Mouse (Mus musculus) midbrain, embryonic 13.5 days (tissue): ENCODE measurements around the gene Ints14. TPM values are rescaled to one million over a fixed set of nuclear protein-coding genes. Genes with fewer than 3 reads are reported as not detected.

ENCODE experiments used
- ATAC-seq: fragments of 200-750 bp; cut with Nextera tagmentation; 2 replicates; pipeline ENCODE4 v1.8.0; 2017; ENCODE audit warnings: mild to moderate bottlenecking, moderate TSS enrichment, moderate library complexity
- H3K27ac ChIP-seq: fragments of 300-500 bp; sonication (generic); 2 replicates; pipeline ENCODE4 v1.5.1; 2015; ENCODE audit warnings: inconsistent platforms, mild to moderate bottlenecking, moderate library complexity
- H3K27me3 ChIP-seq: fragments of 300-500 bp; sonication (generic); 2 replicates; pipeline ENCODE4 v1.6.1; 2015; ENCODE audit warnings: mild to moderate bottlenecking, inconsistent platforms
- H3K36me3 ChIP-seq: fragments of 300-500 bp; sonication (generic); 2 replicates; pipeline ENCODE4 v1.6.1; 2015; ENCODE audit warnings: mild to moderate bottlenecking, inconsistent platforms
- H3K4me1 ChIP-seq: fragments of 300-500 bp; sonication (generic); replicated peaks from 2 replicates; pipeline ENCODE4 v1.6.1; 2015; ENCODE audit warnings: inconsistent platforms
- H3K4me2 ChIP-seq: fragments of 300-500 bp; sonication (generic); replicated peaks from 2 replicates; pipeline ENCODE4 v1.6.1; 2015; ENCODE audit warnings: moderate library complexity, mild to moderate bottlenecking, inconsistent platforms
- H3K4me3 ChIP-seq: fragments of 300-500 bp; sonication (generic); replicated peaks from 2 replicates; pipeline ENCODE4 v1.5.1; 2015; ENCODE audit warnings: mild to moderate bottlenecking, inconsistent platforms
- H3K9ac ChIP-seq: fragments of 300-500 bp; sonication (generic); replicated peaks from 2 replicates; pipeline ENCODE4 v1.6.1; 2015; ENCODE audit warnings: mild to moderate bottlenecking, inconsistent platforms
- H3K9me3 ChIP-seq: fragments of 300-500 bp; sonication (generic); 2 replicates; pipeline ENCODE4 v1.6.1; 2016; ENCODE audit warnings: mild to moderate bottlenecking, inconsistent platforms
- WGBS: fragments of 180-500 bp; shearing (Covaris S2); methylation state at CpG from one replicate; pipeline ENCODE4 v1.1.7; 2015; 5-methylcytosine and 5-hydroxymethylcytosine counted together
- polyA plus RNA-seq: library from polyadenylated mRNA; unstranded; fragments of >200 nt; fragmentation: Nextera tagmentation; extraction: Ambion mirVana; gene quantifications from 2 replicates; pipeline ENCODE4 v1.2.1, GENCODE M21; 2015

Ints14 gene
- polyA plus RNA-seq, 1 experiment from 2014 or later, result 50.3 TPM

DNA sequence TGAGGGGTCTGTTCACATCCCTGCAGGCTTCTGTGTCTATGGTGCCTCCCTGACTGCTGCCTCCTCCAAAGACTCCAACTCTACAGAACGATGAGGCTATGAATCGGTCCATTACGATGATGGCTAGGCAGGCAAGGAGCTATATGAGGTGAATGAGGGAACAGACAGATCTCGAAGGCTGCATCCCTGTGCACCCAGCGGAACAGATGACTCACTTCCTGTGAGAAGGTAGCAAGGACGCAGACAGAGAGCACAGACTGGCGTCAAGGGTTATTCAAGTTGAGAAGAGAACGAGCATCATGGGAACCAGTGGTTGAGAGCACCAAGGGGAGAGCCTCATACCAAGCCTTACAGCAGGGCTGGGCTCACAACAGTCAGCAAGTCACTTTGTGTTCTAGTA, 49.9 kb downstream of the Ints14 start:
- Histone ChIP-seq H3K4me3 (no peak overlapping the region), H3K9ac (no peak overlapping the region), H3K27me3 (no peaks in the 10 kb centered on the region), H3K4me2 (no peak overlapping the region), H3K27ac (no peak overlapping the region), H3K36me3 (peaks cover 33% of the 10 kb centered on the region), H3K4me1 (peaks cover 5% of the 10 kb centered on the region), H3K9me3 (no peaks in the 10 kb centered on the region)
- 89% methylated on average over 8 of the region's 8 CpGs for WGBS
- ATAC-seq, result no peak

DNA sequence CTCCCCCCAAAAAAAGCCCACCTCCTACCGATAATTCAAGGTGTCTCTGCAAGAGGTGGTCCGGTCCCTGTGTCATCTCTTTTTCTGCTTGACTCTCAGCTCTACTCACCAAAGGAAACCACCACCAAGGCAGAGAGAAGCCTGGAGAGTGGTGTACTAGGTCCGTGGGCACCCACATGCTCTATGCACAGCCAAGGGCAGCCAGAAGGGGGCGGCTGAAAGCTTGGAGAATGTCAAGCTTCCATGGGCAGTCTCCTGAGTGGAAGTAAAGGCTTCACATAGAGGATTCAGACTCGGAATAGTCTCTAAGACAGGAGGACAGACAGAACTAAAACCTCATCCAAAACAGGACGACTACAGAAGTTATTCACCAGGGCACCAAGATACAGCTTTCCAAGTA, 50.6 kb downstream of the Ints14 start:
- no peak for ATAC-seq
- Histone ChIP-seq H3K4me3 (no peak overlapping the region), H3K27ac (no peak overlapping the region), H3K9ac (no peak overlapping the region), H3K4me2 (no peak overlapping the region), H3K9me3 (no peaks in the 10 kb centered on the region), H3K36me3 (peaks cover 27% of the 10 kb centered on the region), H3K27me3 (no peaks in the 10 kb centered on the region), H3K4me1 (peaks cover 12% of the 10 kb centered on the region)
- WGBS, result 66% methylated on average over 6 of the region's 6 CpGs

DNA sequence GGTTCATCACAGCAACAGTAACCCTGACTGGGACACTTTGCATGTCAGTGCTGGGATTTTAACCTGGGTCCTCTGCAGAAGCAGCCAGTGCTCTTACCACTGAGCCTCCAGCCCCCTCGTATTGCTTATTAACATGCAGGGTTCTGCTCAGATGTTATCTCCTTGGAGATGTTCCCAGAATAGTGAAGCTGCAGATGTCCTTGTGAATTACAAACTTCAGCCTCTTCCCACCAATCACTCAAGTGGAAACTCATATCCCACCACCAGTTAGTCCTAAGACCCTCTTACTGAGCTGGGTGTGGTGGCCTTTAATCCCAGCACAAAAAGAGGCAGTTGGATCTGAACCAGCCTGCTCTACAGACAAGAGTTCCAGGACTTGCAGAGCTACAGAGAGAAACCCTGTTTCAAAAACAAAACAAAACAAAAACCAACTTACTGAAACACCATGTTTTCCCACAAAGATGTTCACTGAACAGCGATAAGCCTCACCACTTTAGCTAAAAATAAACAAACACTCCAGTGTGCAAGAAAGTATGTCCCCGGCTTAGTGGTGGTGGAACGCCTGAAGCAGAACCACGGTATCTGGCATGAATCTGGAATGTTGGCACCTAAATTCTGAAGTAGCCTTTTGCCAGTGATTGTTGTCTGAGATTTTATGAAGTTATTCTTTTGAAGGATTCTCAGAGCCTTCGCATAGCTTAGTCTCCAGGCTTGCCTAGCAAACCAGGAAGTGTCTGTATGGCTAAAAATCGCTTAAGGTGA, 54.9 kb downstream of the Ints14 start:
- no peak overlapping the region for H3K4me3 ChIP-seq
- H3K9me3 ChIP-seq, result no peaks in the 10 kb centered on the region
- no peak overlapping the region for H3K9ac ChIP-seq
- 73% methylated on average over 7 of the region's 7 CpGs for WGBS
- H3K4me2 ChIP-seq, result no peak overlapping the region; the same call in 1 of the 2 replicates
- H3K27ac ChIP-seq, result peak overlapping the region; percentile 67
- H3K27me3 ChIP-seq, result no peaks in the 10 kb centered on the region
- H3K36me3 ChIP-seq, result no peaks in the 10 kb centered on the region
- ATAC-seq, result no peak
- H3K4me1 ChIP-seq, result peaks cover 55% of the 10 kb centered on the region

DNA sequence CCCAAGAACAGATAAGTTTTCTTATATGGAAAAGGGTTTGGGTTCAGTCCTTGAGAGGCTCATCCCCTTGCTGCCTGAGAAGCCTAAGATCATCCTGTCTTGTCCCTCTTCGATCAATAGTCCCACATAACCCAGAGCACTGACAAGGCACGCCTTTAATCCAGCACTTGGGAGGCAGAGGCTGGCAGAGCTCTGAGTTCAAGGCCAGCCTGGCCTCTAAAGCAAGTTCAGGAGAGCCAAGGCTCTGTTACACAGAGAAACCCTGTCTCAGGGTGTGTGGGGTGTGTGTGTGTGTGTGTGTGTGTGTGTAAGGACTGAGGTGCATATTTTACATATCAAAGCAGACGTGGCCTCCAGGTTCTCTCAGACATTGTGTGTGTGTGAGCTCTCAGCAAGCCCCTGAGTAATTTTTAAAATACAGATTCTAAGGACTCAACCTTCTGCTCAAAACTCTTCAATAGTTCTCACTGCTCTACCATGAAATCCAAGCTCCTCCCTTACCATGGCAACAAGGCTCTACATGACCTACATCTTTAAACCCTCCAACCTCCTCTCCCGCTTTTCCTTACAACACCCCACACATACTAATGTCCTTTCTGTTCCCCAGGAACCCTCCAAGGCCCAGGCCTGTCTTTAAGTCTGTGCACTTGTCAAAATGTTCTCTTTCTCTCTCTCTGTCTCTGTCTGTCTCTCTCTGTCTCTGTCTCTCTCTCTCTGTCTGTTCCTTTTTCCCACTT, 55.7 kb downstream of the Ints14 start:
- no peak for ATAC-seq
- WGBS, result 60% methylated on average over 4 of the region's 4 CpGs
- Histone ChIP-seq H3K4me2 (peak overlapping the region; percentile 19), H3K4me1 (peaks cover 57% of the 10 kb centered on the region), H3K9ac (peak overlapping the region; percentile 42; the same call in 1 of the 2 replicates), H3K27me3 (no peaks in the 10 kb centered on the region), H3K36me3 (no peaks in the 10 kb centered on the region), H3K27ac (peak overlapping the region; percentile 67), H3K4me3 (no peak overlapping the region), H3K9me3 (no peaks in the 10 kb centered on the region)

DNA sequence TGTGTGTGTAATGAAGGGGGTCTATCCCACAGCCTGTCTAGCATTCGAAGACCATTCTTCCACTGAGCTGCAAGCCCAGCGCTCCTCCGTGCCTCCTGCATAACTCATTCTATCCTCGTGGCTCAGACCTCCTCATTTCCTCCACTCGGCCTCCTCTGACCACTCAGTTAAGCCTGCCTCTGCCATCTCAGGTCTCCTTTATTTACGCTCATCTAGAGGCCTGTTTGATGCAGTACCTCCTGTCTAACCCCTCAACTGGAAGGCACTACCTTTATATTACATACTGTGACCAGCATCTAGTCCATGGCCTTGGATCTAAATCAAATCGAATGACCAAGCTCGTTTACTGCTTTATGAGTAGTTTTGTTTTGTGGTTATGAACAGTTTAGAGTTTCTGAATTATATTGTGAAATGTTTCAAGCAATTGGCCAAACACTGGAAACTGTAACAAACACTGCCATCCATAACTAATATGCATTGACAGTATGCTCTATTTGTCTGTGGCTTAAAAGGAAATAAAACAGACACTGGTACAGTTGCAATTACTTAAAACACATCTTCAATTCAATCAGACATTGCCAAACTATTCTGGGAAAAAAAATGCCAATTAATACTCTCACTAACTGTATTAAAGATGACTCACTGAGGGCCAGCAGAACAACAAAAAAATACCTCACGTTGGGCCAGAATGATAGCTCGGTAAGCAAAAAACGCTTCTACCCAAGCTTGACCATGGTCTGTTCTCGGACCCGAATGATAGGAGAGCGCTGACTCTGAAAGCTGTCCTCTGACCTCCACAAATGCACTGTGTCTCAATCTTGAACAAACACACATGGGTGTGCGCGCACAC, 56.5 kb downstream of the Ints14 start:
- no peaks in the 10 kb centered on the region for H3K36me3 ChIP-seq
- H3K9ac ChIP-seq, result peak overlapping the region; percentile 42; the same call in 1 of the 2 replicates
- no peaks in the 10 kb centered on the region for H3K9me3 ChIP-seq
- peak overlapping the region; percentile 67 for H3K27ac ChIP-seq
- no peak for ATAC-seq
- H3K27me3 ChIP-seq, result no peaks in the 10 kb centered on the region
- WGBS, result 79% methylated on average over 16 of the region's 16 CpGs
- peak overlapping the region; percentile 19; the same call in 1 of the 2 replicates for H3K4me2 ChIP-seq
- H3K4me1 ChIP-seq, result peaks cover 62% of the 10 kb centered on the region
- H3K4me3 ChIP-seq, result no peak overlapping the region

DNA sequence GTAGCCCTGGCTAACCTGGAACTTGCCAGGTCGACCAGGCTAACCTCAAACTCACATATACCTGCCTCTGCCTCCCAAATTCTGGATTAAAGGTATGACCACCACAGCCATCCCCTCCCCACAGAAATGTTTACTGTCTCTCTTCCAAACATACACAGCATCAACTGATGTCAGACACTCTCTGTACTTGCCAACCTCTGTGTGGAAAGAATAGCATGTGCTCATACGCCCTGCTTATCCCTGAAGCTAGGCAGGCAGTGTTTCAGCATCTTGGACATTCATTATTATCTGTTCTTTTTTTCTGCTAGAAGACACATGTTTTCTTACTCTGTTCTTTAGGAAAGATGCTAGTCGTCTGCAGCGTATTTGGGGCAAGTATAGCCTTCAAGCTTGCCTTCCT, 57.2 kb downstream of the Ints14 start:
- ATAC-seq, result no peak
- Histone ChIP-seq H3K27me3 (0 out of 2 replicates have a peak, but pooled peaks cover 3% of the 10 kb centered on the region), H3K9me3 (no peaks in the 10 kb centered on the region), H3K9ac (no peak overlapping the region; the same call in 1 of the 2 replicates), H3K36me3 (no peaks in the 10 kb centered on the region), H3K4me2 (peak overlapping the region; percentile 16; the same call in 1 of the 2 replicates), H3K27ac (no peak overlapping the region), H3K4me1 (peaks cover 69% of the 10 kb centered on the region), H3K4me3 (no peak overlapping the region)
- WGBS, result 84% methylated on average over 4 of the region's 4 CpGs

DNA sequence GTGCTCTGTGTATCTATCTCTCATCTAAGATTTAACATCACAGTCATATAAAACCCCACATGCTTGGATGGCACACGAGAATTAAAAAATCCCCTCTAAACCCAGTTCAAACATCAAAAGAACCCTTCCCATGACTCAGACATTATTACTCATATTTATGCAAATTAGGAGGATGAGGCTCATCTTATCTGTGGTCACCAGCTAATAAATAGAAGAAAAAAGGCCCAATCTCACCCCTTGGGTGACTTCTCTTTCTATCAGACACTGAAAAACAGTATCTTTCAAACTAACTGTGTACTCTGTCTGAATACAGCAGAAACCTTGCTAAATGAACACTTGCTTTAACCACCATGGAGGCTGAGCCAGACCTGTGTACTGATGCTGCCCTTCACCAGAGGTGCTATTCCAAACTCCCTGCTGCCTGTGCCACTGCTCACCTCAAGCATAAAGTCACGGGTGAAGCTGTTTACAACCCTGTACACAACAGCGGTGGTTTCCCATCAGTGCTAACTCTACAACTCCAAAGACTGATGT, 58.0 kb downstream of the Ints14 start:
- H3K9ac ChIP-seq, result peak overlapping the region; percentile 37; the same call in 1 of the 2 replicates
- 71% methylated on average over 3 of the region's 3 CpGs for WGBS

DNA sequence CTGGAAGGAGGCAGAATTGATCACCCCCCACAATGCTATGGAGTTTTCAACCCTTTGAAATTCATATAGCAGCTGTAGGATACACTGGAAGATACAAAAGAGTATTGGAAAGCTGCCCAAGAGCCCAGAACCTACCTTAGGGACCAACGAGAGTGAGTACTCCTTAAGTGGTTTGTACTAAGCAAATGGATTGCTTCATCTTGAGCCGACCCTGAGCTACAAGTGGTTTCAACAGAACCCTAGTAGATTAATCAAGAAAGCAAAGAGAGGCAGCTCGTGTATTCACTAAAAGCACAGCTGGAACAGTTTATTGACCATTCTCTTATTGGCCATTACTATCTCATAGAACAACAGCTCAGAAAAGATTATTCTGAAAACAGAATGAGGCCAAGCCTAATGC, 58.4 kb downstream of the Ints14 start:
- peak overlapping the region; percentile 11 for H3K4me3 ChIP-seq
- H3K36me3 ChIP-seq, result no peaks in the 10 kb centered on the region
- no peak for ATAC-seq
- peak overlapping the region; percentile 84 for H3K4me2 ChIP-seq
- H3K27ac ChIP-seq, result no peak overlapping the region
- H3K4me1 ChIP-seq, result peaks cover 70% of the 10 kb centered on the region
- H3K9ac ChIP-seq, result peak overlapping the region; percentile 37; the same call in 1 of the 2 replicates
- H3K9me3 ChIP-seq, result no peaks in the 10 kb centered on the region
- 0 out of 2 replicates have a peak, but pooled peaks cover 12% of the 10 kb centered on the region for H3K27me3 ChIP-seq
- WGBS, result 60% methylated on average over 3 of the region's 3 CpGs

More for the DNA sequence above, 58.0 kb downstream of the Ints14 start:
- Histone ChIP-seq H3K4me1 (peaks cover 70% of the 10 kb centered on the region), H3K4me2 (peak overlapping the region; percentile 84), H3K4me3 (peak overlapping the region; percentile 11), H3K9me3 (no peaks in the 10 kb centered on the region), H3K36me3 (no peaks in the 10 kb centered on the region), H3K27ac (no peak overlapping the region), H3K27me3 (0 out of 2 replicates have a peak, but pooled peaks cover 11% of the 10 kb centered on the region)
- no peak for ATAC-seq

DNA sequence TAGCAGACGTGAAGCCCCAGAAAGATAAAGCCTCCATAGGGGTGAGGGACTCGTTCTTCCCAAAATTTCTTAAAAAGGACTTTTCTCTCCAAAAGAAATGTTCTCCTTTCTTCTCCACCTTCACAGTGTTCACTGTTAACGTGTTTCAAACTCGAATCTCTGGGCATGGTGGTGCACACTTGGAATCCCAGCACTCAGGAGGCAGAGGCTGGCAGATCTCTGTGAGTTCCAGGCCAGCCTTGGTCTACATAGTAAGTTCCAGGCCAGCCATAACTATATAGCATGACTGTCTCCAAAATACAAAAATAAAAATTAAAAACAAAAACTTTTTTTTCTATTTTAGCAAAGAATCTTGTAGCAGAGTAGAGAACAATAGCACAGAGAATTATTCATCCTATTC, 59.4 kb downstream of the Ints14 start:
- Histone ChIP-seq H3K4me3 (peak overlapping the region; percentile 99), H3K27me3 (0 out of 2 replicates have a peak, but pooled peaks cover 12% of the 10 kb centered on the region), H3K4me1 (peaks cover 69% of the 10 kb centered on the region), H3K36me3 (no peaks in the 10 kb centered on the region), H3K9ac (peak overlapping the region; percentile 99; the same call in 1 of the 2 replicates), H3K4me2 (peak overlapping the region; percentile 84), H3K9me3 (no peaks in the 10 kb centered on the region), H3K27ac (no peak overlapping the region)
- WGBS, result 81% methylated on average over 4 of the region's 4 CpGs
- ATAC-seq, result no peak

DNA sequence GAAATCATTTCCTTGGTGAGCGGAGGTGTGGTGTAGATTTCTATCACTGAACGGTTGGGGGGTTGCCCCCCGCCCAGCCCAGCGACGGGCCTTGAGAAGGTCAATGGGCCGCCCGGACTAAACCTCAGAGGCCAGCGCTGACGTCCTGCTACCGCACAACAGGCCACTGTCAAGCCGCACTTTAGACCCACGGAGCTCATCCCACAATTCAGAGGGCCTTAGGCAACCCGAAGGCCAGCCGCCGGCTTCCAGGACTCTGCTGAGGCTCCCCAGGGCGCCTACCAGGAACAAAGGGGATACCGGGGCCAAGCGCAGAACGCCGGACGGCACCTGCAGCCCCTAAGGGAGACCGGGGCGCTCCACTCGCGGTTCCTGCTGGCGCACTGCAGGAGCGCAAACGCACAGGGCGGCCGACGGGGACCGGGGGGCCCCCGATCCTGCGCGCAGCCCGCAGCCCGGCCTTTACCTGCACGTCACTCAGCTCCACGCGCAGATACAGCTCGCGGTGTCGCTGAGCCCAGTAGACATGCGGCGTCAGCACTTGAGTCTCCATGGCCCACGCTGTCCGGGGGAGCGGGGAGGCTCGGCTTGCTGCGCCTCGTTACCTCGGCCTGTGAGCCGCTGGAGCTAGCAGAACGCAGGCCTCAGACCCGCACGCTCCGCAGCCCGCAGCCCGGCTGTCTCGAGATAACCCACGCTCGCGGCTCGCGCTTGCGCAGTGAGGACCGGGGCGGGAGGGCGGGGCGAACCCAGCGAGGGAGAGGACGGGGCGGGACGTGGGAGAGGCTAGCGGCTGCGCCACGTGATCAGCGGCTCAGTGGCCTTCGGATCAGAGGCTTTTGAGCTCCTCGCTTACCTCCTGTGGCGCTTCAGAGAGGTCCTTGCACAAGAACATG, 60.5 kb downstream of the Ints14 start, which contains the start of gene Hacd3:
Gene Hacd3 (minus strand): TSS at position 703 of the 896 bp plus-strand sequence.
- under 1% methylated on average over 81 of the region's 81 CpGs for WGBS
- Histone ChIP-seq H3K36me3 (no peaks in the 10 kb centered on the region), H3K27me3 (0 out of 2 replicates have a peak, but pooled peaks cover 12% of the 10 kb centered on the region), H3K9me3 (no peaks in the 10 kb centered on the region), H3K4me2 (peak within 1 kb of the TSS; percentile 84), H3K27ac (peak within 1 kb of the TSS; percentile 94), H3K4me1 (peaks cover 58% of the 10 kb centered on the region), H3K4me3 (peak within 1 kb of the TSS; percentile 99), H3K9ac (peak within 1 kb of the TSS; percentile 99)
- ATAC-seq, result peak; percentile 96
